Mouse (Mus musculus): ENCODE data around the gene Grb7. TPM values are rescaled to one million over a fixed set of nuclear protein-coding genes. Genes with fewer than 3 reads are reported as not detected.

The Grb7 gene
- polyA plus RNA-seq, 1 experiment: 1.6 TPM

DNA sequence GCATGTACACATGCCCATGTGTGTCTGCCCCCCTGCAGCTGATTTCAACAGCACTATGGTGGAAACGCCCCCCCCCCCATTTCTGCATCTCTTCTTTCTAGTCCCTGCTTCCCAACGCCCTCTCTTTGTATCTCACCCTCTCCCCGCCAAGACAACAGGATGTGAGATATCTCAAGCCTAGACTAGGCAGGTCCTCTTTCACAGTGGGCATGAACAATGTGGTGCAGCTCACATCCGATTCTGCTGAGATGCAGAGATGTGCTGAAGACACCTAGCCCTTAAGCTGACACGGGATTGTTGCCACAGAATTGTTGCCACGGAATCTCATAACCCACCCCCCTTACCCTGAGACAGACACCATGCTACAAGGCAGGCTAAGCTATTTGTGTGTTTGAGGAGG is 18.3 kb downstream of the Grb7 start:
- DNase-seq (ENCODE audit: extremely low spot score in 1 of 2, low spot score in 1 of 2): no peak

DNA sequence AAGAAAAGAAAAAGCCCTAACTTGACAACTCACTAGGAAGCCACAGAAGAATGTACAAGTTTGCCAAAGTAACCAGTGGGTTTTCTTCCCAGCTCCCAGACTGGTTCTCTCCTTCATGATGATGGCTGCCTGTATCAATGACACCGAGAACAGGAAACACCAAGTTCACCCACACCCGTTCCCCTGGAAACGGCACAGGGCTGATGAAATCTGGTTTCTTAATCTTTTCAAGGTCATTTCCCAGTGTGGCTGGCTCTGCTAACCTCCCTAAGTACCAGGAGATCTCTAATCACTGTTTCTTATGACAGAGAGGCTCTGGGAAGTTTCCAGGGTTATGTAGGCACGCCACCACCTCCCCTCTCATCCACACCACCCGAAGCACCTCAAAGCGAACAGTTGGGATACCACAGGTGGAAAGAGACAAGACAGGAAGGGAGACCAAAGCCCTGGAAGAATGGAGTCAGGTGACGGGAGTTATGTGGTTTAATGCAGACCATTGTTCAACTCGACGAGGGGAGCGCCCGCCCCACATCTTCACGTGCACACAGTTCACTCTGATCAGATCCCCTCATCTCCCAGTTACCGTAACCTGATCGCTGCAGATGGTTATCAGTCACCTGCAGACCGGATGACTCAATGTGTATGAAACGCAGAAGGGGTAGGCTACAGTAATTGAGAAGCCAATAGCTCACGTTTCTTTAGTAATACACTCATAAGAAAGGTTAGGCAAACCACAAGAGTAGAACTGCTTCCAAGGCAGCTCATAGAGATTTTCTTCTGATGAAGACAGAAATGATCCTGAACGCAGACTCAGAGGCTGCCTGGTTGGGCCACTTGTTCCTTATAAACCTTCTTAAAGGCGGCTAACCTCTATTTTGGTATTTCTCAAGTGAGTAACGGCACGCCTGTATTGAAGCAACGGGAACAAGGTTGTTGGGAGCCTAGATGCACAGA is 23.8 kb downstream of the Grb7 start:
- no peak for DNase-seq (ENCODE audit: extremely low spot score in 1 of 2, low spot score in 1 of 2)

DNA sequence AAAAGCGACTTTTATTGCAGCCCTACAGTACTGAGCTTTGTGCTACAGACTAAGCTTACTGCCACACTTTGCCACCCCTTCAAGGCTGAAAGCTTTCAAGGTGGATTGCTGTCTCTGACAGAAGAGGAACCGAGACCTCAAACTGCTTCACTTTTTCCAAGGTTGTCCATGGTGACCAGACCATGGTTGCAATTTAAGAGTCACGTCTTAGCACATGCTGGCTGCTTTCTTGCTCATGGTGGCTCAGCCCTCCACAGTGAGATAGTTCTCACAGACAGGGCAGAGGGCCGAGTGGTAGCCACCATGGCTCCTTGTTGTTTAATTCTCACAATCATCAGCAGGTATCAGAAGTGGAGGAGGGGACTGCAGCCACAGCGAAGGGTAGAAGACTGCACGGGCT is 24.6 kb downstream of the Grb7 start:
- DNase-seq (ENCODE audit: extremely low spot score in 1 of 2, low spot score in 1 of 2): no peak

DNA sequence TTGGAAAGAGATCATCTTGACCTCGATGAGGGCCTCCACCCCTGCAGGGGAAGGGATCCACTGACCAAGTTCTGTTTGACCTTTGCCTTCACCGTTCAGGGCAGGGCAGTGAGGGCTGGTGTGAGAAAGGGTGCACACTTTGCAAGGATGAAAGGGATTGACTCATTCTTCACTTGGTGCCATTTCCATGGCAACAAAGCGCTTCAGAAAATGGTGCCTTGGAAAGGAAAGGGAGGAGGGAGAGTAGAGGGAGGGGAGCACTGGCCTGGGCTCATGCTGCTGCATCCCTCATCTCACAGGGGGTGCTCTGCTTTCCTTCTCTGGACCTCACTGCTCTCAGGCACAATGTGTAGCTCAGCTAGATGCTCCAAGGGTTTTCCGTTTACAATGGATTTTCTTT is 26.5 kb downstream of the Grb7 start:
- peak in 1 of 2 experiments; percentile 10 for DNase-seq (ENCODE audit: extremely low spot score in 1 of 2, low spot score in 1 of 2)

DNA sequence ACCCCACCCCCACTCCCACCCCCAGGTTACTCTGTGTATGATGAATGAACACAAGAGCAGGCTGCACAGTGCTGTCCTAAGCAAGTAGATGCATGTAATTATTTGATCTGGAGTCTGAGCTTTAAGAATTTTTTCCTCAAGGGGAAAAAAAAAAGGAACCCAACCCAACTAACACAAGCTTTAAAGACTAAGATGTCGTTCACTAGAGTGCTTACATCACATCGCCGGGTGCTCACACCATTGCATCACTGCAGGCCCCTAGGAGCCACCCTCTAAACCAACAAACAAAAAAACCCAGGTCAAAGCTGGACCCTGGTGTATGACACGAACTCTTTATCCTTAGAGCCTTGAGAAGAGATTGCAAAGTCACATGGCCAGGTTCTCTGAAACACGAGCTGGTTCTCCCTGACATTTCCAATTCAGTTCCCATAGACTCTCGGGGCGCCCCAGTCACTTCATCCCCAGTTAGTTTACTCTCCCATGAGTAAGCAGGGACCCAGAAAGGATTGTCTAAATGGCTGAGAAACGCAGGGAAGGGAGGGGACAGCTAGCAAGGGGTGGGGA is 27.8 kb downstream of the Grb7 start:
- DNase-seq (ENCODE audit: extremely low spot score in 1 of 2, low spot score in 1 of 2): no peak

DNA sequence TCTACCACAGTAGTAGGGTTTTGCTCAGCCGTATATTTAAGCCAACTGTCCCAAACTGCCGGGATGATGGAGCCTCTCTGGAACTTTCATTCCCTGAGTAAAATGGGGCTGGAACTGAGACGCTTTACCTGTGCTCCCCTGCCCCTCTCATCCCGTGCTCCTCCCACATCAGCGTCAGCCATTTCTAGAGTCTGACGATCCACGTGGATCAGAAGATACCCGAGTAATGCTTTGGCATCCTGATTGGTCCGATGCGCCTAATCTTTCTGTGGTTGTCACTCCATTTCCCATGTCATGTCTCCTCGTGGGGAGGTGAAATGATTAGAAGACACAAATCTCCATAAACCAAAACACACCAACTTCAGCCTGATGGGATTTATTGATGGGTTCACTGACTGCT is 28.8 kb downstream of the Grb7 start:
- DNase-seq (ENCODE audit: extremely low spot score in 1 of 2, low spot score in 1 of 2): no peak

DNA sequence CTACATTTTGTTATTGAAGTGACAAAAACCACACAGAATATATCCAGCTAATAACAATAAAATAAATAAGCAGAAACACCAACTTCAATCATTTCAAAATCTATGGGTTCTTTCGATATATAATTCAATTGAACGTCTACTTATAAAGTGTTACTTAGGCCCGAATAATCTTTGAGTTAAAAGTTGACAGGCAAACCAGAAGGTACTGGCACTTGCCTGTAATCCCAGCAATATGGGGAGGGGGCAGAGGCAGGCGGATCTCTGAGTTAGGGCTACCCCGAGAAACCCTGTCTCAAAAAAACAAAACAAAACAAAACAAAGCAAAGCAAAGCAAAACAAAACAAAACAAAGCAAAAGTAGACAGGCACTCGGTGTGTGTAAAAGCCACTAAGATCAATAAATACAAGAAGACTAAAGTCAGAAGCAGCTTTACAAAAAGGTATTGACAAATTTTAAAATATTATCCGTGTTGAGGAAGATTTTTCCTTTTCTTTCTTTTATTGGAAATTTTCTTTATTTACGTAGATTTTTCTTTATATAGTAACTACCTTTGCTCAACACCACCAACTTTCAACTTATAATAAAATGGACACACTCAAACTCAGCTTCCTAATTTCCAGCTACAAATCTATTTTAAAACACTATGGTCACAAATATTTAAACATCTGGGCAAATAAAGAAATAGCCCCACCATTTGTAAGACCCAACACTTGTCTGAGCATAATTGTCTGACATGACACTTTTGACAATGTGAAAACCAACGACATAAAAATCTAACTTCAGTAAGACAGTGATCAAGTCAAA is 29.6 kb downstream of the Grb7 start:
- DNase-seq (ENCODE audit: extremely low spot score in 1 of 2, low spot score in 1 of 2): no peak

DNA sequence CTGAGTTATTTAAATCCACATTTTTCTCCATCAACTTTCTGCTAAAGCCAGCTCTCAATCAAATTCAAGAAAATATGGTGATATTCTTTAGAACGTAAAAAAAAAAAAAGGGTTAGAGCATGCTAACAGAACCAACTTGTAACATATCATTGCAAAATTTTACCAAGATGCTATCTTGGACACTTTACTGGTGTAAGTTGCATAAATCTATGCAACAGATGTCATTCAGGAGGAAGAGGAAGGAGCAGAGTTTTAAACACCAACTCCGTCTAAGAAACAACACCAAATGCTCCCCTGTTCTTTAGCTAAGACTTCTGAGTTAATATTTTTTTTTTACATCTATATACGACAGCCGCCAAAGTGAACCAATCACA is 30.2 kb downstream of the Grb7 start:
- DNase-seq (ENCODE audit: extremely low spot score in 1 of 2, low spot score in 1 of 2): no peak

DNA sequence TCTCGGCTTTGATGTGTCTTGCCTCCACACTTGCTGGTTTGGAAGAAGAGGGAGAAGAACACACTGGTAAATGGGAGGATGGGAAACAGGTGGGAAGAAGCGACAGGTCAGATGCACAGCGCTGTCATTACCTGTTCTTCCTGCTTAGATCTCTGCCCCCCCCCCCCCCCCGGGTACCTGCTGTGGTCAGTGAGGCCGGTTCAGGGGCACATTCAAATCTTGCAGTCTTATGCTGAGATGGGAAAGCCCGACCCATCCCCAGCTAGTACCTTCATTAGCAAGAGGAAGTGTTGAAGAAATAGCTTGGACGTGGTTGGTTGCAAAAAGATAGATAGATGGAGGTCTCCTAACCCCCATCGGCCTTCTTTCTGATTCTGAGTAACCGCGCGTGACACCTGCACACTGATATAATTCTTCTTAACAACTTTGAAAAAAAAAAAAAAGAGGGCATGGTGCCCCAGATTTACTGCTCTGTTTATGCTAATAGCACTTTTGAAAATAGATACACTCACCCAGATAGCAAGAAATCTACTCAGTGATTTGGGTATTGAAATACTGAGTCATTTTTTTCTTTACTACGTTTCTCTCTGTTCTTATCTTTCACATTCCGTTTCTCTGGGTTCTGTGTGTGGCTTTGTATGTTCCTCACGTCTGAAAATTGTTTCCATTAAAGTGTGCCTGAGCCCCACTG is 31.0 kb downstream of the Grb7 start:
- DNase-seq (ENCODE audit: extremely low spot score in 1 of 2, low spot score in 1 of 2): no peak

DNA sequence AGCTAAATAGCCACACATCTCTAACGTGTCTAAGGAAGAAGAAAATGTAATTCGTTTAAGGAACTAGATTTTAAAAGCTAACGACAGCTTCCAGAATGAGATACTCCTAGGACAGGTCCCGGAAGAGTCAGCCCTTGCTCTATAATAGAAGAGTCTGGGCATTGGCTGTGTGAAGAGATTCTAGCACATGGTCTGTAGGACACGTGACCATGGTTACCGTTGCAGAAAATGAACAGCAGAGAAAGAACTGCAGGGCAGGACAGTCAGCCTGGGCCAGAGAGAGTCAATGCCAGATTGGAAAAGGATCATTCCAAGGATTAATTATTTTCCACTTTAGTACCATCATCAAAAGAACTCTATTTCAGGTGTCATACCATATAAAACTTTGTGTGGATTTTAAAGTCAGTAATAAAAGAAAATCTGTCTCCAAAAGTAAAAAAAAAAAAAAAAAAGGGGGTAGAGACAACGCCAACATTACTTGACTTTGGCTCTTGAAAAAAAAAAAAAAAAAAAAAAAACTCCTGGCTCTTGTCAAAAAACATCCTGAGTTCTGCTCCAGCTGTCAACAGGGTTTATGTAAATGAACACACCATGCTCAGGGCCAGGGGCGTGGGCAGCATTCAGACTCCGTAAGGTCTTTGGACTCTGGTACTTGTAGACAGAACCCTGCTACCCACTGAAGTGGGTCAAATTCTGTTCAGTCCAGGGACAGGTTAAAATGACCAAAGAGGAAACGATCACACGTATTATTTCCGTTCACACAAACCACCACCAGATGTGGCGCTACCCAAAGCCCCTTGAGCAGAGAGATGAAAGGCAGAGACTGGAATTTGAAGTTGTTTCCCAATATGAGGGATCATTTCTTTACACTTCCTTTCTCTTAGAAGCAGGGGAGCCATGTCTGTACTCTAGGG is 33.1 kb downstream of the Grb7 start:
- no peak for DNase-seq (ENCODE audit: extremely low spot score in 1 of 2, low spot score in 1 of 2)

DNA sequence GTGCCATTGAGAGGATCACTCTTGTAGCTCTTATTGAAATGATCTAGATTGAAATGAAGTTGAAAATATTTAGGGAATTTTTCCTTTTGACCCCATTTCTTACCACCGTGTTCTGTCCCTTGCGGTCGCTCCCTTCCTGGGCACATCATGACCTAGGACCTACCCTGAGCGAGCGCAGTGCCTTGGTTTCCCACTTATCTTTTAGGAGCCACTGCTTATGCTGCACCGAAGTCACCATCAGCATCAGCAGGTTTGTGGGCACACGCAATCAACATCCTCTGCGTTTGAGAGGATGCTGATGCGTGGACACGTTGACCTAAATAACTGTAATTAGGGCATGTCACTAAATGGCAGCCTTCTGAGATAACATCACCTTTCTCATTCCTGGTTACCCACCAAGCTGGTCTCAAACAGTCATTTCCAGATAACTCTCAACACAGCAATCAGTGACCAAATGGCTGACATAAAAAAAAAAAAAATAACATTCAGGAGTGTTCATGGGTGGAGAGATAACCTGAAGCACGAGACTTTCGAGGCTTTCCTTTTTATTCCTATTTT is 33.8 kb downstream of the Grb7 start:
- DNase-seq (ENCODE audit: extremely low spot score in 1 of 2, low spot score in 1 of 2): no peak

DNA sequence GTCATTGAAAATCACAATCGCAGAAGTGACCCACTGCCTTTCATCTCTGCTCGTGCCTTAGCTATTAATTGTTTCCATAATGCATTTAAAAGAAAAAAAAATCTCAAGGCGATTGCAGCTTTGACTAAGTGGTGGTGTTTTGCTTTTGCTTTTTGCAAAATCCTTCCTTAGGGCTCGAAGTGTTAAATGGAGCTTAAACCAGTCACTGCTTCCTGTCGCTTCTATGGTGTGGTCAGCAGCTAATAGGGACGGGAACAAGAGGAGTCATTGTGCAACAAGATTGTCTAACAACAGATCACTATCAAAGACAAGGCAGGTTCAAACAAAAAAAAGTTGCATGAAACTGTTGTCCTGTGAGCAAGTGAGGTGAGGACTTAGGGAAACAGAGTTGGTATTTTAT is 35.0 kb downstream of the Grb7 start:
- no peak for DNase-seq (ENCODE audit: extremely low spot score in 1 of 2, low spot score in 1 of 2)

DNA sequence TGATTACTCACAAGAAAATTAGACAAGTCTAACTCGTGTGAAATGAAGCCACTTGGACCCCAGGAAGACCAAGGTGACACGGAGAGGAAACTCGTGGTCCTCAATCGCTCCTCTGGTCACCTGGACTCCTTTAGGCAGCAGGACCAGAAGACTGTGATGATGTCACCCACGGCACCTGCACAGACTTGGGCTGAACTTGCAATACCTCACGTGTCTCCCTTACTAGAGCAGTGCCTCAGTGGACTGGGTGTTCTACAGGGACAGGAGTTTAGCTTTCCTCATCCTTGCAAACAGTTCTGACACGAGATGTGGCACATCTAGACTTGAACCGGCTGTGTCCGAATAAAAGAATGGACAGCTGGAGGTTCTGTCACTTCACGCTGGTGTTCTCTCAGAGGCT is 35.9 kb downstream of the Grb7 start:
- DNase-seq (ENCODE audit: extremely low spot score in 1 of 2, low spot score in 1 of 2): no peak

DNA sequence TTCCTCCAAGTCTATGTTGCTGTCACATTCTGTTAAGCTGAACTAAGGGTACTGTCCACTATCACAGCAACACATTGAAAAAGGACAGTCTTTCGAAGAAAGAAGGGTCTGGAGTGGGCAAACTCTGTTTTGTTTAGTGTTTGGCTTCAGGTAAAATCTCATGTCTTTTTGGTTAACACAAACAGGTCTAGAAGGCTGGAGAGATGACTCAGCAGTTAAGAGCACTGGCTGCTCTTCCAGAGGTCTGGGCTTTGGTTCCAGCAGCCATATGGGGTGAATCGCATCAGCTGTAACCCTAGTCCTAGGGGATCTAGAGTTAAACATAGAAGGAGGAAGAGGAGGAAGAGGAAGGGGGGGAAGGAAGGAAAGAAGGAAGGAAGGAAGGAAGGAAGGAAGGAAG is 39.6 kb downstream of the Grb7 start:
- no peak for DNase-seq (ENCODE audit: extremely low spot score in 1 of 2, low spot score in 1 of 2)

DNA sequence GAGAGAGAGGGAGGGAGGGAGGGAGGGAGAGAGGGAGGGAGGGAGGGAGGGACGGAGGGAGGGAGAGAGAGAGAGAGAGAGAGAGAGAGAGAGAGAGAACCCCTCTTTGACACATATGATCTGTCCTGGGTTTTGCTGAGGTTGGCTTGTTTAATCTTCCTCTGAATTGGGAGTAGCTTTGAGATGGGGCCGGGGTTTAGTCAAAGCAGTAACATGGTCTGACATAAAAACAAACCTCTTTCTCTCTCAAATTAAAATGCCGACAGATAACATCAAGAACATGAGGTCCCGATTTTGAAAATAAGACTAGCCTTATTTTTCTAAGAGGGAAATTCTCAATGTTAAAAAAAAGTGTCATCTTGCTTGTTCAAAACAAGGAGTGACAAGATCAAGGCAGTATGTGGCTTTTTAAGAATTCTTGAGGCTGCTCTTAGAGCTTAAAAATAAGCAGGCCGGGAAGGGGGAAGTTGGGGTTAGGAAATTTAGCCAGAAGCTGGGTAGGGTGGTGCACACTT is 41.4 kb downstream of the Grb7 start:
- DNase-seq (ENCODE audit: extremely low spot score in 1 of 2, low spot score in 1 of 2): no peak

DNA sequence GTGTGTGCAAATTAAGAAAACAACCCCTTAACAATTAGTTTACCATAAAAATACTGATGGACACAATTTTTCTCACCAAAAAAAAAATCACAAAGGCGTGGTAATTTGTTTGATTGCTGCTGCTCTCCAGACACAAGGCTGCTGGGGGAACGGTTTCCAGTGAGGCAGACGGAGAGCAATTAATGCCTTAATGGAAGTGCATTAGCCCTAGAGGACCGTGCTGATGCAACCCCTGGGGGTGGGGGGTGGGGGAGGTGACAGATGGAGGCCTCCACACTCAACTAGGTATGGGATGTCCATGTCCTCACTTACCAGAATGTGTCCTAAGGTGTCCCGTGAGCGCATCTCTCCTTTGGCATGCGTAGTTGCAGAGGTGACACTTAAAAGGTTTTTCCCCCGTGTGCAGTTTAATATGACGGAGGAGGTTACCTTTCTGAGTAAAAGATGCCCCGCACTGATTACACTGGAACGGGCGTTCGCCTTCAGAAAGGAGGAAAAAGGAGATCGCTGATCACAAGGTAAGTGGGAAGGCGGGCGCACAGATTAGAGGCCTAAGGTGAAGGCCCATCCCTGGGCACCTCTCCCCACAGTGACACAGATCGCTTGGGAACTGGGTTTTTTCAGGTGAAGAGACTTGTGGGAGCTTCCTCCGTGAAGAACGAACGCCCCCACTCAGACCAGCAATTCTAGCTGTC is 42.5 kb downstream of the Grb7 start:
- no peak for DNase-seq (ENCODE audit: extremely low spot score in 1 of 2, low spot score in 1 of 2)

DNA sequence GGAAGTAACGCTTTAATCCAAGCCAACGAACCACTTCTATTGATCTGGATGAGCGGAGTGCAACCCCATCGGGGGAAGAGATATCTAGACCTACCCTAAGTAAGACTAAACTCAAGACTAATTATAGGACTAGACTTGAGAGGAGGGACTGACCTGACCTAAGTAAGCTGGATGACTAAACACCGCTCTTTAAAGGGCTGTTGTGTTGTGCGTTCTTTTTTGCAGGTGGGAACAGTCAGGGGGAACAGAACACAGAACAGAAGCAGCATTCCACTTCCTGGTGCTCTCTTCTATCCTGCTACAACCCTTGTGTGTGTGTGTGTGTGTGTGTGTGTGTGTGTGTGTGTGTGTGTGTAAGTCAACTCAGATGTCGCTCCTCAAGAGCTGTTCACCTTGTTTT is 45.4 kb downstream of the Grb7 start:
- no peak for DNase-seq (ENCODE audit: extremely low spot score in 1 of 2, low spot score in 1 of 2)

DNA sequence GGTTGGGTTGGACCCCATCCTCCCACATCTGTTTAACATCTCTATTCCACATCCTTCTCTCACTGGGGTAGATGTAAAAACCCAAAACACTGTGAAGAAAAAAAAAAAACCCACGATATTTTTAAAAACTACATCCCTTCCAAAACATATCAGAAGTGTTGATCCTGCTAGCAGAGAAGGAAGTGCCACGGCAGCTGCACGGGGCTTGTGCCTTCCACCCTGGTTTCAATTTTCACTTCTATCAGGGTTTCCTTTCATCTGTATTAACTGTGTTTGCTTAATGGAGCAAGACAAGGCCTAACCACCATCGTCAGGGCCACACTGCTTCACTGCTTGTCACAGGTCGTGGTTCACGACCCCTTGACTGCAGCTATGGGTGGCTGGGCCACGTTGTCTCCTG is 46.8 kb downstream of the Grb7 start:
- DNase-seq (ENCODE audit: extremely low spot score in 1 of 2, low spot score in 1 of 2): no peak

DNA sequence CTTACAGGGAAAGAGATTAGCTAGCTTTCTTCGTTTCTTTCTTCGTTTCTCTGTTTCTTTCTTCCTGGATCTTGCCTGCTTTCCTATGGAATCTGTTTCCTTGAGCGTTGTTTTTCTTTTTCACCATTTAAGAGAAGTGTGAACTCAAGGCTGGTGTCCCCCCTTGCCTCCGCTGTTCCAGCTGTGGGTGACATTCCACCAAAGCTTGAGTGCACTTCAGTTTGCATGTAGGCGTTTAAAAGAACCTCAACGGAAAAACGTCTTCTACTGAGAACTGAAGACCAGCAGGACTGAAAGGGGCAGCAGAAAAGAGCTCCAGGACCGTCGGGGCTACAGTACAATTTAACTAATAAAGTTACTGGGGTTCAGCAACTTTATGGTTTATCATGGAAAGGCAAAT is 47.2 kb downstream of the Grb7 start:
- no peak for DNase-seq (ENCODE audit: extremely low spot score in 1 of 2, low spot score in 1 of 2)
